Mouse (Mus musculus) myocyte (in vitro differentiated cells): ENCODE data around the gene Lrch4. TPM values are rescaled to one million over a fixed set of nuclear protein-coding genes. Genes with fewer than 3 reads are reported as not detected.

Source experiments
- H3K27me3 ChIP-seq: one replicate; pipeline ENCODE4 v1.6.1; 2011; ENCODE audit not compliant: control insufficient read depth, insufficient read depth, insufficient read length
- H3K36me3 ChIP-seq: one replicate; pipeline ENCODE4 v1.6.1; 2011; ENCODE audit not compliant: control insufficient read depth, insufficient read depth
- H3K4me2 ChIP-seq: one replicate; pipeline ENCODE4 v1.6.1; 2011; ENCODE audit warnings: low read depth, control low read depth
- H3K4me3 ChIP-seq: one replicate; pipeline ENCODE4 v1.5.1; 2011; ENCODE audit warnings: mild to moderate bottlenecking, control low read depth, moderate library complexity
- H3K79me2 ChIP-seq: one replicate; pipeline ENCODE4 v1.6.1; 2011; ENCODE audit not compliant: control insufficient read depth, insufficient read depth
- H3ac ChIP-seq: one replicate; pipeline ENCODE4 v1.6.1; 2011; ENCODE audit not compliant: control insufficient read depth, insufficient read length
- CEBPB ChIP-seq: IDR thresholded peaks from 2 replicates; pipeline ENCODE4 v1.6.1; 2011; ENCODE audit warnings: mild to moderate bottlenecking, moderate library complexity; ENCODE audit not compliant: poor library complexity, insufficient read depth, severe bottlenecking
- E2F4 ChIP-seq: IDR thresholded peaks from one replicate; pipeline ENCODE4 v1.6.1; 2011; ENCODE audit warnings: mild to moderate bottlenecking, control low read depth, moderate library complexity; ENCODE audit not compliant: insufficient read depth
- MAX ChIP-seq: IDR thresholded peaks from one replicate; pipeline ENCODE4 v1.6.1; 2011; ENCODE audit warnings: low read depth, mild to moderate bottlenecking, control low read depth
- MYOD1 ChIP-seq, 3 experiments: IDR thresholded peaks; one replicate each; pipeline ENCODE4 v1.6.1; 2011; ENCODE audit warnings: control low read depth in 2 of 3, low read depth in 2 of 3, mild to moderate bottlenecking in 2 of 3, moderate library complexity in 1 of 3; ENCODE audit not compliant: insufficient read length in 2 of 3, control insufficient read depth in 1 of 3
- MYOG ChIP-seq, 3 experiments: IDR thresholded peaks; one replicate each; pipeline ENCODE4 v1.6.1; 2011; ENCODE audit warnings: control low read depth in 2 of 3, low read depth in 2 of 3, mild to moderate bottlenecking in 2 of 3; ENCODE audit not compliant: insufficient read length in 2 of 3, control insufficient read depth in 1 of 3, insufficient read depth in 1 of 3
- POLR2A ChIP-seq: IDR thresholded peaks from one replicate; pipeline ENCODE4 v1.6.1; 2011; ENCODE audit warnings: low read depth, mild to moderate bottlenecking, control low read depth, moderate library complexity; ENCODE audit not compliant: insufficient read length
- POLR2AphosphoS2 ChIP-seq: IDR thresholded peaks from one replicate; pipeline ENCODE4 v1.6.1; 2011; ENCODE audit warnings: low read depth, control low read depth; ENCODE audit not compliant: insufficient read length
- REST ChIP-seq: IDR thresholded peaks from one replicate; pipeline ENCODE4 v1.6.1; 2011; ENCODE audit warnings: mild to moderate bottlenecking, control low read depth, moderate library complexity; ENCODE audit not compliant: insufficient read depth, insufficient read length
- SRF ChIP-seq: IDR thresholded peaks from one replicate; pipeline ENCODE4 v1.6.1; 2011; ENCODE audit warnings: low read depth; ENCODE audit not compliant: control insufficient read depth, insufficient read length
- TCF12 ChIP-seq: IDR thresholded peaks from one replicate; pipeline ENCODE4 v1.6.1; 2011; ENCODE audit warnings: mild to moderate bottlenecking, control low read depth; ENCODE audit not compliant: poor library complexity, insufficient read depth, severe bottlenecking
- TCF3 ChIP-seq: IDR thresholded peaks from one replicate; pipeline ENCODE4 v1.6.1; 2011; ENCODE audit warnings: low read depth, control low read depth; ENCODE audit not compliant: insufficient read length
- USF1 ChIP-seq: IDR thresholded peaks from one replicate; pipeline ENCODE4 v1.6.1; 2011; ENCODE audit warnings: low read depth, mild to moderate bottlenecking, control low read depth, moderate library complexity
- polyA plus RNA-seq: library from polyadenylated mRNA; unstranded; fragments of >200 nt; fragmentation: generic; extraction: Trizol; gene quantifications from one replicate; pipeline ENCODE4 v1.2.1, GENCODE M21; 2012; ENCODE audit warnings: missing spikeins

The Lrch4 gene
- polyA plus RNA-seq, 1 experiment: 29.1 TPM

- Histone ChIP-seq H3K27me3 (no peaks in the 10 kb centered on the region), H3K36me3 (no peaks in the 10 kb centered on the region), H3K4me2 (peak overlapping the region; percentile 96), H3K4me3 (peak overlapping the region; percentile 56), H3ac (no peak overlapping the region), H3K79me2 (peaks cover 13% of the 10 kb centered on the region)
- TF ChIP-seq POLR2A: no peak
- TF ChIP-seq MAX: no peak
- no peak for TF ChIP-seq E2F4
- no peak for TF ChIP-seq POLR2AphosphoS2
- no peak for TF ChIP-seq SRF
- no peak for TF ChIP-seq MYOG (IDR thresholded peaks at IDR 0.05; ENCODE audit: control insufficient read depth in 1 of 3, insufficient read depth in 1 of 3, insufficient read length in 2 of 3, low read depth in 2 of 3)
- TF ChIP-seq MYOD1 (IDR thresholded peaks at IDR 0.05; ENCODE audit: control insufficient read depth in 1 of 3, insufficient read length in 2 of 3, low read depth in 2 of 3): no peak
- TF ChIP-seq REST: no peak
- TF ChIP-seq USF1: no peak
- no peak for TF ChIP-seq CEBPB
- TF ChIP-seq TCF12: no peak
- no peak for TF ChIP-seq TCF3
Measured at GRCm38 (mm10) chr5:137599600-137599999, 29.3 kb upstream of the Lrch4 start.

- peaks cover 13% of the 10 kb centered on the region for H3K79me2 ChIP-seq
- peak overlapping the region; percentile 96 for H3K4me2 ChIP-seq
- no peaks in the 10 kb centered on the region for H3K27me3 ChIP-seq
- peak overlapping the region; percentile 43 for H3ac ChIP-seq
- peak overlapping the region; percentile 56 for H3K4me3 ChIP-seq
- peaks cover 6% of the 10 kb centered on the region for H3K36me3 ChIP-seq
- no peak for TF ChIP-seq TCF12
- TF ChIP-seq E2F4: no peak
- peak in 1 of 3 experiments; percentile 0 for TF ChIP-seq MYOD1 (IDR thresholded peaks at IDR 0.05; ENCODE audit: control insufficient read depth in 1 of 3, insufficient read length in 2 of 3, low read depth in 2 of 3)
- TF ChIP-seq POLR2AphosphoS2: peak; percentile 51
- TF ChIP-seq CEBPB: no peak
- TF ChIP-seq TCF3: no peak
- TF ChIP-seq USF1: no peak
- TF ChIP-seq MYOG (IDR thresholded peaks at IDR 0.05; ENCODE audit: control insufficient read depth in 1 of 3, insufficient read depth in 1 of 3, insufficient read length in 2 of 3, low read depth in 2 of 3): no peak
Measured at GRCm38 (mm10) chr5:137600281-137600618, 28.7 kb upstream of the Lrch4 start.

- Histone ChIP-seq H3K4me2 (peak within 1 kb of the TSS; percentile 96), H3K27me3 (no peaks in the 10 kb centered on the region), H3ac (peak within 1 kb of the TSS; percentile 43), H3K79me2 (peaks cover 13% of the 10 kb centered on the region), H3K4me3 (peak within 1 kb of the TSS; percentile 56), H3K36me3 (peaks cover 9% of the 10 kb centered on the region)
- TF ChIP-seq REST: no peak
- no peak for TF ChIP-seq USF1
- TF ChIP-seq E2F4: no peak
- TF ChIP-seq POLR2A: peak; percentile 60
- TF ChIP-seq MYOG (IDR thresholded peaks at IDR 0.05; ENCODE audit: control insufficient read depth in 1 of 3, insufficient read depth in 1 of 3, insufficient read length in 2 of 3, low read depth in 2 of 3): peak in 1 of 3 experiments; percentile 29
- TF ChIP-seq SRF: peak; percentile 93
- no peak for TF ChIP-seq CEBPB
- no peak for TF ChIP-seq MAX
- peak in 1 of 3 experiments; percentile 0 for TF ChIP-seq MYOD1 (IDR thresholded peaks at IDR 0.05; ENCODE audit: control insufficient read depth in 1 of 3, insufficient read length in 2 of 3, low read depth in 2 of 3)
- no peak for TF ChIP-seq TCF12
- TF ChIP-seq POLR2AphosphoS2: peak; percentile 39
- no peak for TF ChIP-seq TCF3
Measured at GRCm38 (mm10) chr5:137600619-137601364, 28.1 kb upstream of the Lrch4 start, which contains the start of gene Mospd3. Mospd3 (minus strand) TSS chr5:137601058.

GRCm38 (mm10) chr5:137601365-137601729 lies 27.6 kb upstream of the Lrch4 start:
- H3ac ChIP-seq: peak overlapping the region; percentile 43
- peaks cover 13% of the 10 kb centered on the region for H3K79me2 ChIP-seq
- H3K4me3 ChIP-seq: peak overlapping the region; percentile 56
- H3K4me2 ChIP-seq: peak overlapping the region; percentile 90
- no peaks in the 10 kb centered on the region for H3K27me3 ChIP-seq
- peaks cover 9% of the 10 kb centered on the region for H3K36me3 ChIP-seq
- TF ChIP-seq E2F4 (no peak), TCF3 (no peak), USF1 (no peak), MAX (no peak), MYOG (IDR thresholded peaks at IDR 0.05; ENCODE audit: control insufficient read depth in 1 of 3, insufficient read depth in 1 of 3, insufficient read length in 2 of 3, low read depth in 2 of 3) (no peak), POLR2AphosphoS2 (no peak), REST (no peak), MYOD1 (IDR thresholded peaks at IDR 0.05; ENCODE audit: control insufficient read depth in 1 of 3, insufficient read length in 2 of 3, low read depth in 2 of 3) (no peak), SRF (no peak), POLR2A (no peak), CEBPB (no peak), TCF12 (no peak)
